Comparison of ENCODE assay signal across 7 mouse cellular contexts in the genomic region with DNA sequence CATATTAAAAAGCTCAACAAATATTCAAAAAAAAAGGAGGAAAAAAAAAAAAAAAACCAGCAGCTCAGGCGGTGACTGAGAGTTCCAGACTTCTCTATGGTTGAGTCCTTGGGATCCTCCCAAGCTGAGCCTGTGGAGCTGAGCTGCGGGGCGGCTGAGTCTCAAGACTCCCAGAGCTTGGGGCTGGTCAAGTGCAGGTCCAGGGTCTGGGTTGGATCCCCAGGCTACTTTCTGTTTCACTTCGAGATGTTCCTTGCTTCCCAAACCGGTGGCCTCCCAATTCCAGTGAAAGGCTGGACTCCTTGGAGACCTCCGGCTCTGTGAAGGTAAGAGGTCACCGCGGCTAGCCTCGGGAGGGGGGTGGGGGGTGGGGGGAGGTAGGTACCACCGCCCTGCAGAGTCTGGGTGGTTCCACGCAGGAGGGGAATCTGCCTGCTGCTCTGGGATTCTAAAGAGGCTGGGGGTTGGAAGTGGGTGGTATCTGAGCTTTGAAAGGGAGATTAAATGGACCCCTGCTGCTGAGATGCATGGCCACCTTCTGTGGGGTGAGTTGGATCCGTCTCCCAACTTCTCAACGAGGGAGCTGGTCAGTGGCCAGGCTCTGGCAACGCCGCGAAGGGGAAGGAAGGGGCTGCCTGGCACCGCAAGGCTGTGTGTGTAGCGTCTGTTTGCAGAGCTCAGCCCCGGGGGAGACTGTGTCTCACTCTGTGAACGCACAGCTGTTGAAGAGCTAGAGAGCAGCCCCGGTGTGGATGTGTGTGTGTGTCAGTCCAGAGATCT.
DNase-seq lines count a peak whose midpoint lies in the region; ATAC-seq lines count a peak whose summit lies in the region.

No protein-coding gene starts in this region.

- H3K4me3 ChIP-seq in brown adipose tissue, adult 24 weeks (ENCODE audit: insufficient read depth, low read depth, low read length): peak overlapping the region; percentile 80
- peak overlapping the region; percentile 41 for H3K4me3 ChIP-seq in embryonic facial prominence, embryonic 15.5 days (replicated peaks)
- peak overlapping the region; percentile 65 for H3K4me3 ChIP-seq in heart, embryonic 13.5 days
- H3K4me3 ChIP-seq in kidney, embryonic 16.5 days (ENCODE audit: low read length): peak overlapping the region; percentile 52
- H3K4me3 ChIP-seq in midbrain, embryonic 15.5 days: peak overlapping the region; percentile 25

- no peaks in the 10 kb centered on the region for H3K36me3 ChIP-seq in embryonic facial prominence, embryonic 15.5 days
- H3K36me3 ChIP-seq in heart, embryonic 13.5 days: no peaks in the 10 kb centered on the region
- H3K36me3 ChIP-seq in kidney, embryonic 16.5 days (ENCODE audit: insufficient read depth, low read length): no peaks in the 10 kb centered on the region
- no peaks in the 10 kb centered on the region for H3K36me3 ChIP-seq in midbrain, embryonic 15.5 days (replicated peaks)

- no peak overlapping the region for H3K9ac ChIP-seq in embryonic facial prominence, embryonic 15.5 days
- H3K9ac ChIP-seq in heart, embryonic 13.5 days: peak overlapping the region; percentile 86
- H3K9ac ChIP-seq in kidney, embryonic 16.5 days (replicated peaks; ENCODE audit: low read length): peak overlapping the region; percentile 52
- no peak overlapping the region; the same call in 1 of the 2 replicates for H3K9ac ChIP-seq in midbrain, embryonic 15.5 days

- no peaks in the 10 kb centered on the region for H3K27me3 ChIP-seq in embryonic facial prominence, embryonic 15.5 days
- H3K27me3 ChIP-seq in heart, embryonic 13.5 days (replicated peaks): no peaks in the 10 kb centered on the region
- no peaks in the 10 kb centered on the region for H3K27me3 ChIP-seq in kidney, embryonic 16.5 days (ENCODE audit: insufficient read depth, low read length)
- no peaks in the 10 kb centered on the region for H3K27me3 ChIP-seq in midbrain, embryonic 15.5 days (replicated peaks)

- peak; percentile 76; the same call in 1 of the 2 replicates for ATAC-seq in embryonic facial prominence, embryonic 15.5 days (ENCODE audit: insufficient number of reproducible peaks, low FRiP score, low TSS enrichment, low read depth)
- ATAC-seq in heart, embryonic 13.5 days (ENCODE audit: extremely low read depth, insufficient number of reproducible peaks, low FRiP score, low TSS enrichment): no peak
- peak; percentile 85 for ATAC-seq in kidney, embryonic 16.5 days (ENCODE audit: low FRiP score, low TSS enrichment)
- peak; percentile 78 for ATAC-seq in midbrain, embryonic 15.5 days (replicated peaks)

- H3K4me1 ChIP-seq in brown adipose tissue, adult 24 weeks (ENCODE audit: control insufficient read depth, insufficient read depth, insufficient read length, low read length): peaks cover 8% of the 10 kb centered on the region; the same call in 1 of the 2 replicates
- peaks cover 13% of the 10 kb centered on the region; the same call in 1 of the 2 replicates for H3K4me1 ChIP-seq in embryonic facial prominence, embryonic 15.5 days
- peaks cover 10% of the 10 kb centered on the region for H3K4me1 ChIP-seq in heart, embryonic 13.5 days
- H3K4me1 ChIP-seq in kidney, embryonic 16.5 days (ENCODE audit: insufficient read depth, low read length): peaks cover 4% of the 10 kb centered on the region; the same call in 1 of the 2 replicates
- peaks cover 15% of the 10 kb centered on the region for H3K4me1 ChIP-seq in midbrain, embryonic 15.5 days

- H3K9me3 ChIP-seq in embryonic facial prominence, embryonic 15.5 days (replicated peaks): no peaks in the 10 kb centered on the region
- H3K9me3 ChIP-seq in heart, embryonic 13.5 days: no peaks in the 10 kb centered on the region
- no peaks in the 10 kb centered on the region for H3K9me3 ChIP-seq in kidney, embryonic 16.5 days (ENCODE audit: low read length)
- no peaks in the 10 kb centered on the region for H3K9me3 ChIP-seq in midbrain, embryonic 15.5 days

- 2% methylated on average over 21 of the region's 21 CpGs for WGBS in embryonic facial prominence, embryonic 15.5 days
- WGBS in heart, embryonic 13.5 days: 4% methylated on average over 21 of the region's 21 CpGs
- WGBS in kidney, embryonic 16.5 days: under 1% methylated on average over 21 of the region's 21 CpGs
- WGBS in midbrain, embryonic 15.5 days: 3% methylated on average over 21 of the region's 21 CpGs

- peak; percentile 24 for DNase-seq in liver
- DNase-seq in spleen, postnatal 36 days (ENCODE audit: low spot score in 2 of 2): peak; percentile 8 to 12

- H3K27ac ChIP-seq in brown adipose tissue, adult 24 weeks (replicated peaks; ENCODE audit: low read depth, low read length): peak overlapping the region; percentile 75
- H3K27ac ChIP-seq in embryonic facial prominence, embryonic 15.5 days (replicated peaks): no peak overlapping the region
- 0 out of 2 replicates have a peak overlapping the region, but pooled peaks have one; percentile 15 for H3K27ac ChIP-seq in heart, embryonic 13.5 days (replicated peaks)
- H3K27ac ChIP-seq in kidney, embryonic 16.5 days (ENCODE audit: low read length): no peak overlapping the region
- no peak overlapping the region for H3K27ac ChIP-seq in midbrain, embryonic 15.5 days

- H3K4me2 ChIP-seq in embryonic facial prominence, embryonic 15.5 days (replicated peaks): peak overlapping the region; percentile 61
- H3K4me2 ChIP-seq in heart, embryonic 13.5 days: peak overlapping the region; percentile 89
- H3K4me2 ChIP-seq in kidney, embryonic 16.5 days (replicated peaks; ENCODE audit: low read depth, low read length): peak overlapping the region; percentile 77
- peak overlapping the region; percentile 49 for H3K4me2 ChIP-seq in midbrain, embryonic 15.5 days

Comparison
In these comparisons a context has a peak if more than half of its experiments do, and no peak if none do; other contexts are left out.
1. H3K27ac ChIP-seq: peak in brown adipose tissue, adult 24 weeks (single experiment) and heart, embryonic 13.5 days (single experiment); none in embryonic facial prominence, embryonic 15.5 days (single experiment), kidney, embryonic 16.5 days (single experiment) and midbrain, embryonic 15.5 days (single experiment).
2. H3K4me3 ChIP-seq: peak in every context shown above with its lines; median percentile 80 in brown adipose tissue, adult 24 weeks; 65 in heart, embryonic 13.5 days; 52 in kidney, embryonic 16.5 days; 41 in embryonic facial prominence, embryonic 15.5 days; 25 in midbrain, embryonic 15.5 days.
3. H3K9ac ChIP-seq: peak in heart, embryonic 13.5 days (single experiment) and kidney, embryonic 16.5 days (single experiment); none in embryonic facial prominence, embryonic 15.5 days (single experiment) and midbrain, embryonic 15.5 days (single experiment).
4. Peak in every context shown above with its lines, with median percentiles within 50 percentile points of each other: H3K4me2 ChIP-seq.